Mouse (Mus musculus) megakaryocyte, adult 5-6 weeks (primary cell): ENCODE measurements at regions not wholly inside any gene's neighbourhood (a gene's known extent, or its start where the extent isn't known, plus 50 kb on each side); places are given as distances from the start of the nearest gene placed in this dataset.

Experiments used
- ATAC-seq: 2 replicates; pipeline ENCODE4 v1.8.0; 2016; ENCODE audit warnings: mild to moderate bottlenecking, inconsistent platforms; ENCODE audit not compliant: poor library complexity, severe bottlenecking

- no peak for ATAC-seq
These were observed 696.6 kb upstream of the Tbl1xr1 start for GRCm38 (mm10) chr3:21379816-21380215.

DNA sequence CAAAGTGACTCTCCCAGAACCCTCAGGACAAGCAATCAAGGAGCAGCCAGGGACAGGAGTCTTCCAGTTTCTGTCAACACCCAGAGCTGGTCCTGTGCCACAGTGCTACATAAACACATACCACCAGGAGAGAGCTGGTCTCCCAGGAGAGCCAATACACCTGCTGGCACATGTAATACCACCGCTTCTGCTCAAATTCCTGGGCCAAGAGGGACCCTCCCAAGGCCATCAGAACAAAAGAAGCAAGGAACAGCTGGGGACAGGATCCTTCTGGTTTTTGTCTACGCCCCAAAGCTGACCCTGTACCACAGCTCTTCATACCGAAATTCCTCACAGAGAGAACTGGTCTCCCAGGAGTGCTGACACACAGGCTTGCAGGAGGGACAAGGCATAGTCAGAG, 695.4 kb upstream of the Tbl1xr1 start:
- ATAC-seq, result no peak

GRCm38 (mm10) chr3:21403551-21403950, 672.9 kb upstream of the Tbl1xr1 start:
- no peak for ATAC-seq

DNA sequence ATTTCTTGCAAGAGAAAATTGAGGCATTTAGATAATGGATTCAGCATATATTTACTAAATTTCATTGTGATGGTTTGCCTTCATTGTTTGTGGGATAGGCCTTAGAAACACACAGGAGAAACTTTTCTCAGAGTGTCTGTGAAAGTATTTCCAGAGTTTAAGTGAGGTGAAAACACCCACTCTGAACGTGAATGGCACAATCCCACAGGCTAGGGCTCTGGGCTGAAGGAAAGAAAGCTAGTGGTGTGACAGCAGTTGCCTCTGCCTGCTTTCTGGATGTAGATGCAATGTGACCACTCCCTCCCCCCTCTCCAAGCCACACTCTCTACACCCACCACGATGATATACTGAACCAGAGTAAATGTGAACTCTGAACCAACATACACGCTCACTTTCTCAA, 672.4 kb upstream of the Tbl1xr1 start:
- no peak for ATAC-seq

DNA sequence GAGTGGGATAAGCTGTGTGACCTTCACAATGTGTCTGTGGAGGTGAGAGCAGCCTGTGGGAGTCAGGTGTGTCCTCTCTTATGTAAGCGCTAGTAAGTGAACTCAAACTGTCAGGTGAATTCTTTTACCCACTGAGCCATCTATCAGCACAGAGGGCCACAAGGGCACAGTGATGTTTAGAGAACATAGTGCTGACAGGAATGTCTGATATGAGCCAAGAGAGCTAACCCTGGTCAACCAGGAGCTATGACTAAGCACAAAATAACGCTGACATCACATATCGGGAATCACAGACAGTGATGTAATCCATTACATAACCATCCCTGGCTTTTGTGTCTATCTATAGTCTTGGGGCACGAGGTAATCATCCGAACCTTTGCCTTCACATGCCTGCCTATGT, 669.4 kb upstream of the Tbl1xr1 start:
- ATAC-seq, result no peak

GRCm38 (mm10) chr3:21412010-21412409, 664.4 kb upstream of the Tbl1xr1 start:
- no peak for ATAC-seq

DNA sequence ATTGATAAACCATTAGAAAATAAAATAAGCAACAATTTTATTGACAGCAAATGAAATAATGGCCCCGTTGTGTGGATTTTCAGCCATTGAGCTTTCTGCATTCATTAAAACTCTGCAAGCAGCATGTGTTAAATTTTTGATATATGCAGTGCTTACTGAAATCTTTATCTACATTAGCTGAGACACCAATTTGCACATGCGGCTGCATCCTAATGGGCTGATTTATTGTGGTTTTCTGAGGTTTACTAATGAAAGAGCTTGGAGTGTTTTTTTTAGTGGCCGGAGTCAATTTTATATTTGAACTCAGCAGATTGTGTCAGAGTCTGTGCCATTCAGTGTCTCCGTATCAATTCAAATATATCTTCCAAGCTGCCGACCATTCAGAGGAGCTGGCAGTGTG, 653.3 kb upstream of the Tbl1xr1 start:
- no peak for ATAC-seq

GRCm38 (mm10) chr3:21426538-21426937, 649.9 kb upstream of the Tbl1xr1 start:
- ATAC-seq, result no peak

DNA sequence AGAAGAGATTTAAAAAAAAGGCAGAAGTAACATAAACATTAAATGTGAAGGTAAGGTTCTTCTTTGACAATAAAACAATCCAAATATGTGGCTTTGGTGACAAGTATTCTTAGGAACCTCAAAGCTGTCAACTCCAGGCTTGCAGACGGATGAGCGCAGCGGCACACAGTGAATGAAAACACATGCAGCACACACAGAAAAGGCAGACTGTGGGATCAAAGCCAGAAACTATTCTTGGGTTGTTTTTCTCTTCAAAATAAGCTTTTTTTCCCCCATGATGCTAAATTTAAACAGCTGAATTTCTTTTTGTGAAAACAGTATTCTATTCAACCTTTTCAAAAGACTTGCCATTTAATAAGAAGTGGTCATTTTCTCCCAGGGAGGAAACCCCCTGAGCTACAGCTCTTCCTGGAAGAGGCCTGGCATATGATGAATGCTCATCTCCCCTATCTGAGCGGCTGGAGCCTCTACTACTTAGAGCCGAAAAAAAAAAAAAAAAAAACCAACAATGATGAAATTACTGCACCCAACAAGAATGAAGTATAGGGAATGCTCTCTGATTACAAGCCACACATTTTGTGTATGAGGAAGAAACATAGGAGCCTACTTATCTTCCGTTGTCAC, 648.9 kb upstream of the Tbl1xr1 start:
- ATAC-seq, result no peak

GRCm38 (mm10) chr3:21428120-21428519, 648.3 kb upstream of the Tbl1xr1 start:
- no peak for ATAC-seq

- no peak for ATAC-seq
These were observed 612.2 kb upstream of the Tbl1xr1 start for GRCm38 (mm10) chr3:21464245-21464644.

GRCm38 (mm10) chr3:21466113-21466645, 610.3 kb upstream of the Tbl1xr1 start:
- ATAC-seq, result no peak

GRCm38 (mm10) chr3:21477366-21477765, 599.1 kb upstream of the Tbl1xr1 start:
- no peak for ATAC-seq

GRCm38 (mm10) chr3:21479021-21479795, 597.2 kb upstream of the Tbl1xr1 start:
- no peak for ATAC-seq

DNA sequence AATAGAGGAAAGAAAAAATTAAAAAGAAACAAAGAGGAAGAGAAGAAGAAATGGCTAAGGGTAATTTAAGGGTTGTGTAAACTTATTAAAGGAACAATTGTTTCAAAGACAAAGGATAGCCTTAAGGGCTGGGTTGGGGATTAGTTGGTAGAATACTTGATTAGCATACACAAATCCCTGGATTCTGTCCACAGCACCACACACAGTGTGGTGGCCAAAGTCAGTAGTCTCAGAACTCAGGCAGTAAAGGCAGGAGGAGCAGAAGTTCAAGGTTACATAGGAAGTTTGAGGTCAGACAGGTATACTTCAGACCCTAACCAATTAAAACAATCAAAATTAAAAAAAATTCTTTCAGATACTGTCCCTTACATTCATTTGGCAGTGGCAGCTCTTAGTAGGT, 596.6 kb upstream of the Tbl1xr1 start:
- ATAC-seq, result no peak

DNA sequence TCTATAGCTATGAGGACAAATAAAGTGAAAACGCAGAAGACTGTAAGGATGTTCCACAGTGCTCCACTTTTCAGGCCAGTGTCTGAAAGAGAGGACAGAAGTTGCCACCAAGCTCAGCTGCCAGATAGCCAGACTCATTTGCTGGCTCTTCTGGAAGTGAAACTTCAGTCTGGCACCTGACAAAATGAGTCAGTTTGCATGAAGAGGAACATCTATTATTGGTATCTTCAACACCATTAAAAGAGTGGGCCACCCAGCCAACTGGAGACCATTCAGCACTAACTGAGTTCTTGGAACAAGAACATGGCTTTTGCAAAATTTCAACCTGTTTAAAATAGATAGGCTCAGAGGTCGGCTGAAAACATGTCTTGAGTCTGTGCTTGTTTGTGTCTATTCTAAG, 592.4 kb upstream of the Tbl1xr1 start:
- ATAC-seq, result peak; percentile 69

GRCm38 (mm10) chr3:21485454-21485853, 591.0 kb upstream of the Tbl1xr1 start:
- no peak for ATAC-seq

DNA sequence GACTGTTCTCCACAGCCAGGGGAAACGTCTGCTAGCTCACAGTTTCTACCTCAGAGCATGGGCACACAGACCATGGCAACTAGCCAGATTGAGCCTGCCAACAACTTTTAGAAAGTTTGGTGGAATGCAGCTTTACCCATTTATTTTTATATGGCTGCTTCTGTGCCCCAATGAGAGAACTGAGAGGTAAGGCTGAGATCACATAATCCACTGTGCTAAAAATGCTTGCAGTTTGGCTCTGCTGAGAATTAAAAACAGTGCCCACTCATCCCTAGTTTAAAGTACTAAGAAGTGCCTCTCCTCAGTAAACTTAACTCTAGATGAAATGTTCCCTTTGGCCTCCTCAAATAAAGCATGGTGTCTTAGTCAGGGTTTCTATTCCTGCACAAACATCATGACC, 586.9 kb upstream of the Tbl1xr1 start:
- ATAC-seq, result no peak

- ATAC-seq, result no peak
These were observed 584.0 kb upstream of the Tbl1xr1 start for GRCm38 (mm10) chr3:21492413-21492812.

DNA sequence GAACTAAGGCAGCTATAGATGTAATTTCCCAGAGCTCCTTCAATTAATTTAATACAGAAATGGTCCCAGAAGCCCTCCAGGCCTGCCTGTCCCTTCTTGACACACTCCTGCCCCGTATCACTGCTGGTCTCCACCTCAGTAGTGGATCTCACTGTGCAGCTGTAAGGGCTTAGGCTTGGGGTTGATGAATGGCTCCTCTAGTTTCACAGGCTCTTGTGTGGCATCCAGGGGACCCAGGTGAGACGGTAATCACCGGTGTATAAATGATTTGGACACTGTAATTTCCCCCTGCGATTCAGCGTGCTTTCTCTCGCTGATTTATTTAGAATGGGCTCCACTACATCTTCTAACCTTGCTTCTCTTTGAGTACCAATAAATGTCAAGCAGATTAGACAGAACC, 583.1 kb upstream of the Tbl1xr1 start:
- ATAC-seq, result no peak

DNA sequence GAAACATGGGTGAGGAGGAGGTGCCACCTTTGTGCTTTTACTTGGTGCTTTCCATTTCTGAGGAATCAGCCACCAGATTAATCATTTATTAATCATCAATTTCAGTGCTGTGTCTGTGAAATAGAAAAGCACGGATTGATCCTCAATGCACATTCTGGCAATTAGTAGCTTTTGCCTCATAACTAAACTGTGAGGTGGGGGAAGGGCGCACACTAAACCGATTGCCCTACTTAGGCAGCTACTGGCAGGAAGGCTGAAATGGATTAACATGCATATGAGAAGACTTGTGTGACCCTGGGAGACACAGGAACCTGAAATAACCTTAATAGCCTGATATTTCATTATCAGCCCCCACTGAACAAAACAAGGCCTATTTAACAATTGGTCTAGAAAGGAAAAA, 581.5 kb upstream of the Tbl1xr1 start:
- no peak for ATAC-seq

DNA sequence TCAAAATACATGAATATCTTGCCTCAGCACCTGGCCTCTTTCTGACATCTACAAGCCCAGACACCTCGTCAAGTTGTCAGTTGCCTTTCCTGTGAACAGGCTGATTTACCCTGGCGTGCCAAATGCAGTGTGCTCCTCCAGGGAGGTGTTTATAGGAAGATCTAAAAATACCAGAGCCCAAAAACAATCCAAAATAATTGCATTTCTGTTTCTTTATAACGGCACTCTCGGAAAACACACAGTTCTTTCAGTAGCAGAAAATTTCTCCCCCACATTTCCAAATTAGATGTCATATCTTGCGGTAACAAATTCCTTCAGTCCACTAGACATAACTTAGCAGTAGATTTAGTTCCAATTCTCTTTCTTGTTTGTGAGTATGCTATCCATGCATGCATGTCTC, 580.8 kb upstream of the Tbl1xr1 start:
- no peak for ATAC-seq
